Mouse (Mus musculus): ENCODE results near the gene Iqschfp. TPM values are rescaled to one million over a fixed set of nuclear protein-coding genes. Genes with fewer than 3 reads are reported as not detected.

Gene Iqschfp
- polyA plus RNA-seq, 1 experiment, result not detected

GRCm38 (mm10) chr3:68388023-68388422, 496.0 kb downstream of the Iqschfp start:
- Histone ChIP-seq H3K4me1 (peaks cover 3% of the 10 kb centered on the region; the same call in 1 of the 2 replicates), H3K4me3 (replicated peaks) (no peak overlapping the region), H3K36me3 (replicated peaks; ENCODE audit: low read length) (no peaks in the 10 kb centered on the region), H3K27me3 (replicated peaks) (peaks cover 7% of the 10 kb centered on the region), H3K9me3 (no peaks in the 10 kb centered on the region)
- no peak for TF ChIP-seq GATA1 (IDR thresholded peaks at IDR 0.05; ENCODE audit: borderline replicate concordance, low read length)
- no peak for TF ChIP-seq FLI1 (IDR thresholded peaks at IDR 0.05; ENCODE audit: low read length)

GRCm38 (mm10) chr3:68393578-68393977, 501.5 kb downstream of the Iqschfp start:
- Histone ChIP-seq H3K4me3 (replicated peaks) (no peak overlapping the region), H3K4me1 (no peaks in the 10 kb centered on the region), H3K36me3 (replicated peaks; ENCODE audit: low read length) (no peaks in the 10 kb centered on the region), H3K9me3 (no peaks in the 10 kb centered on the region), H3K27me3 (replicated peaks) (peaks cover 3% of the 10 kb centered on the region)
- TF ChIP-seq FLI1 (IDR thresholded peaks at IDR 0.05; ENCODE audit: low read length), result no peak
- no peak for TF ChIP-seq GATA1 (IDR thresholded peaks at IDR 0.05; ENCODE audit: borderline replicate concordance, low read length)

- TF ChIP-seq GATA1 (IDR thresholded peaks at IDR 0.05; ENCODE audit: borderline replicate concordance, low read length), result no peak
- TF ChIP-seq FLI1 (IDR thresholded peaks at IDR 0.05; ENCODE audit: low read length), result no peak
- H3K4me3 ChIP-seq (replicated peaks), result no peak overlapping the region
Measured at GRCm38 (mm10) chr3:68398691-68399090, 506.7 kb downstream of the Iqschfp start.

GRCm38 (mm10) chr3:68400121-68400520, 508.1 kb downstream of the Iqschfp start:
- no peak overlapping the region for H3K4me3 ChIP-seq (replicated peaks)
- no peaks in the 10 kb centered on the region for H3K36me3 ChIP-seq (replicated peaks; ENCODE audit: low read length)
- no peaks in the 10 kb centered on the region for H3K9me3 ChIP-seq
- peaks cover 14% of the 10 kb centered on the region for H3K4me1 ChIP-seq
- TF ChIP-seq FLI1 (IDR thresholded peaks at IDR 0.05; ENCODE audit: low read length) (no peak), GATA1 (IDR thresholded peaks at IDR 0.05; ENCODE audit: borderline replicate concordance, low read length) (no peak)
- H3K27me3 ChIP-seq (replicated peaks), result no peaks in the 10 kb centered on the region

More at GRCm38 (mm10) chr3:68398691-68399090, 506.7 kb downstream of the Iqschfp start:
- Histone ChIP-seq H3K36me3 (replicated peaks; ENCODE audit: low read length) (no peaks in the 10 kb centered on the region), H3K9me3 (no peaks in the 10 kb centered on the region), H3K27me3 (replicated peaks) (no peaks in the 10 kb centered on the region), H3K4me1 (peaks cover 14% of the 10 kb centered on the region)

GRCm38 (mm10) chr3:68403343-68403742, 511.3 kb downstream of the Iqschfp start:
- Histone ChIP-seq H3K27me3 (replicated peaks) (peaks cover 2% of the 10 kb centered on the region), H3K4me3 (replicated peaks) (no peak overlapping the region), H3K4me1 (peaks cover 14% of the 10 kb centered on the region), H3K36me3 (replicated peaks; ENCODE audit: low read length) (no peaks in the 10 kb centered on the region), H3K9me3 (no peaks in the 10 kb centered on the region)
- TF ChIP-seq GATA1 (IDR thresholded peaks at IDR 0.05; ENCODE audit: borderline replicate concordance, low read length) (no peak), FLI1 (IDR thresholded peaks at IDR 0.05; ENCODE audit: low read length) (no peak)

- H3K4me1 ChIP-seq, result peaks cover 14% of the 10 kb centered on the region
- TF ChIP-seq FLI1 (IDR thresholded peaks at IDR 0.05; ENCODE audit: low read length) (no peak), GATA1 (IDR thresholded peaks at IDR 0.05; ENCODE audit: borderline replicate concordance, low read length) (no peak)
- peaks cover 2% of the 10 kb centered on the region for H3K27me3 ChIP-seq (replicated peaks)
- no peaks in the 10 kb centered on the region for H3K36me3 ChIP-seq (replicated peaks; ENCODE audit: low read length)
- H3K9me3 ChIP-seq, result no peaks in the 10 kb centered on the region
- H3K4me3 ChIP-seq (replicated peaks), result no peak overlapping the region
Measured at GRCm38 (mm10) chr3:68403783-68404217, 511.8 kb downstream of the Iqschfp start.

GRCm38 (mm10) chr3:68405724-68406123, 513.7 kb downstream of the Iqschfp start:
- H3K9me3 ChIP-seq, result peaks cover 7% of the 10 kb centered on the region
- no peaks in the 10 kb centered on the region for H3K36me3 ChIP-seq (replicated peaks; ENCODE audit: low read length)
- H3K27me3 ChIP-seq (replicated peaks), result peaks cover 2% of the 10 kb centered on the region
- peaks cover 14% of the 10 kb centered on the region for H3K4me1 ChIP-seq
- TF ChIP-seq GATA1 (IDR thresholded peaks at IDR 0.05; ENCODE audit: borderline replicate concordance, low read length), result no peak
- TF ChIP-seq FLI1 (IDR thresholded peaks at IDR 0.05; ENCODE audit: low read length), result no peak
- H3K4me3 ChIP-seq (replicated peaks), result no peak overlapping the region

- Histone ChIP-seq H3K4me1 (peaks cover 8% of the 10 kb centered on the region), H3K36me3 (replicated peaks; ENCODE audit: low read length) (no peaks in the 10 kb centered on the region), H3K4me3 (replicated peaks) (no peak overlapping the region), H3K27me3 (replicated peaks) (peaks cover 10% of the 10 kb centered on the region), H3K9me3 (peaks cover 7% of the 10 kb centered on the region)
- TF ChIP-seq GATA1 (IDR thresholded peaks at IDR 0.05; ENCODE audit: borderline replicate concordance, low read length) (no peak), FLI1 (IDR thresholded peaks at IDR 0.05; ENCODE audit: low read length) (no peak)
Measured at GRCm38 (mm10) chr3:68412262-68412661, 520.2 kb downstream of the Iqschfp start.

- no peaks in the 10 kb centered on the region for H3K36me3 ChIP-seq (replicated peaks; ENCODE audit: low read length)
- no peaks in the 10 kb centered on the region for H3K9me3 ChIP-seq
- H3K4me1 ChIP-seq, result no peaks in the 10 kb centered on the region
- H3K4me3 ChIP-seq (replicated peaks), result no peak overlapping the region
- peaks cover 4% of the 10 kb centered on the region for H3K27me3 ChIP-seq (replicated peaks)
- TF ChIP-seq GATA1 (IDR thresholded peaks at IDR 0.05; ENCODE audit: borderline replicate concordance, low read length) (no peak), FLI1 (IDR thresholded peaks at IDR 0.05; ENCODE audit: low read length) (no peak)
Measured at GRCm38 (mm10) chr3:68419792-68420191, 527.8 kb downstream of the Iqschfp start.

- H3K9me3 ChIP-seq, result no peaks in the 10 kb centered on the region
Measured at GRCm38 (mm10) chr3:68420927-68421326, 528.9 kb downstream of the Iqschfp start.

GRCm38 (mm10) chr3:68421849-68422248, 529.8 kb downstream of the Iqschfp start:
- no peaks in the 10 kb centered on the region for H3K36me3 ChIP-seq (replicated peaks; ENCODE audit: low read length)
- H3K9me3 ChIP-seq, result no peaks in the 10 kb centered on the region
- H3K4me1 ChIP-seq, result no peaks in the 10 kb centered on the region
- no peak overlapping the region for H3K4me3 ChIP-seq (replicated peaks)
- TF ChIP-seq GATA1 (IDR thresholded peaks at IDR 0.05; ENCODE audit: borderline replicate concordance, low read length) (no peak), FLI1 (IDR thresholded peaks at IDR 0.05; ENCODE audit: low read length) (no peak)
- peaks cover 7% of the 10 kb centered on the region for H3K27me3 ChIP-seq (replicated peaks)

More at GRCm38 (mm10) chr3:68420927-68421326, 528.9 kb downstream of the Iqschfp start:
- H3K27me3 ChIP-seq (replicated peaks), result peaks cover 5% of the 10 kb centered on the region
- TF ChIP-seq FLI1 (IDR thresholded peaks at IDR 0.05; ENCODE audit: low read length), result no peak
- TF ChIP-seq GATA1 (IDR thresholded peaks at IDR 0.05; ENCODE audit: borderline replicate concordance, low read length), result no peak
- no peaks in the 10 kb centered on the region for H3K4me1 ChIP-seq
- H3K36me3 ChIP-seq (replicated peaks; ENCODE audit: low read length), result no peaks in the 10 kb centered on the region
- H3K4me3 ChIP-seq (replicated peaks), result no peak overlapping the region

All from megakaryocyte, embryonic 14.5 days (primary cell).